Mouse (Mus musculus): ENCODE measurements around the gene Eif3d.

Eif3d gene

DNA sequence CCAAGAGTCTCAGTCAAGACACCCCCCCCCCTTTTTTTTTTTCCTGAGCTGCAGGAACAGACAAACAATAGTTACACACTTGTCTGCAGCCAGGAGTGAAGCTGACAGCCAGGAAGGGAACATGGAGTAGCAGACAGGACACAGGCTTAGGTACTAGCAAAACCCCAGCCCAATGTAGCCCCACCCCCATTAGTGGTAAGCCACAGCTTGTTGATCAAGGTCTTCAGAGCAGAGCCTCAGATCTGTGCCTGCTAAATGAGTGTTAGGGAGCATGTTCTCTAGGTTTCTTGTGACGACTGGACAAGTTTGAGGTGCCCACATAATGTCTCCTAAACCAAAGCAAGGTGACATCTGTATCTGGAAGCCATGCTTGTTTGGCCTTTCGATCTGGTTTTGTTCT, 16.3 kb downstream of the Eif3d start:
- DNase-seq (ENCODE audit: extremely low spot score, low read depth, low spot score), result no peak

GRCm38 (mm10) chr15:77952921-77953320, 17.7 kb downstream of the Eif3d start:
- DNase-seq (ENCODE audit: extremely low spot score, low read depth, low spot score), result no peak

DNA sequence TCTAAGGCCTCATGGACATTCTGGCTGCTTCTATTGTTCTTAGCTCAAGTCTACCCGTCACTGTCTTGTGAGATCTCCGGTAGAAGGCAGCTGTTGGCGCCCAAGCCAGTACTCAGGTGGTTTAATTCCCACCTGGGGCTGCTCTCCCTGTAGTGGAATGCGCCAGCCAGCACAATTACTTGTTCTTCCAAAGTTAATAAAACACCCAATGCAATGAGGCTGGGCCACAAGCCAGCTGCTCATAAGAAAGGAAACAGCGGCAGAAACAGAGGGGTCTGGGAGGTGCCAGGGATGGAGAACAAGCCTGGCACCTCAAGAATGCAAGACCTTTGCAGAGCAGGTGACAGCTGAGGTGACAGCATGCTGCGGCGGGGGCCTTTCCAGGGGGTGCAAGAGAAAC, 21.6 kb downstream of the Eif3d start:
- DNase-seq (ENCODE audit: extremely low spot score, low read depth, low spot score), result no peak

GRCm38 (mm10) chr15:77945711-77946110, 24.9 kb downstream of the Eif3d start:
- DNase-seq (ENCODE audit: extremely low spot score, low read depth, low spot score), result no peak

- no peak for DNase-seq (ENCODE audit: extremely low spot score, low read depth, low spot score)
These were observed 29.1 kb downstream of the Eif3d start for GRCm38 (mm10) chr15:77941563-77941962.

- DNase-seq (ENCODE audit: extremely low spot score, low read depth, low spot score), result no peak
These were observed 32.1 kb downstream of the Eif3d start for GRCm38 (mm10) chr15:77938516-77938915.

- DNase-seq (ENCODE audit: extremely low spot score, low read depth, low spot score), result no peak
These were observed 34.8 kb downstream of the Eif3d start for GRCm38 (mm10) chr15:77935673-77936375.

DNA sequence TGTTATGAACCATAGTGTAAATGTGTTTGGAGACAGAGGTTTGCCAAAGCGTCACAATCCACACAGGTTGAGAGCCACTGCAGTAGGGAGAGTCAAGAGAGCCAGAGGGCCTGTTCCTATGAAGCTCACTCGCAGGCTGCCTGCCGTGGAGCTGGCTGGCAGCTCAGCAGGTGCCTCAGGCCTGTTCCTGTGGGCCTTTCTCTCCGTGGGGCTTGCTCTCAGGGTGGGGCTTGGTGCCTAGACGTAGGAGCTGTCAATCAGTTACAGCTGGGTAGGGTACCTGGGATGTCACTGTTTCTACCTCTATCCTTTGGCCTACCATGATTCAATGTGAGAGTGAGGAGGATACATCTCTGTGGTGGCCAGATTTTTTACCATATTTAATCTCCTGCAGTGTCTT, 35.6 kb downstream of the Eif3d start:
- no peak for DNase-seq (ENCODE audit: extremely low spot score, low read depth, low spot score)

GRCm38 (mm10) chr15:77934326-77934725, 36.3 kb downstream of the Eif3d start:
- no peak for DNase-seq (ENCODE audit: extremely low spot score, low read depth, low spot score)

DNA sequence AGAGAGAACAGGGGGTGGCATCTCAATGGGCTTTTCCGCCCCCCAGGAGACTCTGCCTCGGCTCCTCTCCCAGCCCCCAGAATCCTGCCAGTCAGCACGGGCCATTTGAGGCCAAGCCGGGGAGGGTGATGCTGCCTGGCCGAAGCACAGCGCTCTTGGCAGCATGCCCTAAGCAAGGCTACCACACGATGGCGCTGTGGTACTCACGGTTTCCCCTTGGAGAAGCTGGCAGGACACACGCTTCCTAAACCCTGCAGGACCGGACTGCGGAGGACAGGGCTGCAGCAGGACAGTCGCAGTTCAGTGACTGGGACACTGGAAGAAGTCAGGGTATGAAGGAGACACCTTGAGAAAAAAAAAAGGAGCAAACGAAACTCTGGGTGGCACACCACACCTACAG, 36.8 kb downstream of the Eif3d start:
- DNase-seq (ENCODE audit: extremely low spot score, low read depth, low spot score), result peak; percentile 90

DNA sequence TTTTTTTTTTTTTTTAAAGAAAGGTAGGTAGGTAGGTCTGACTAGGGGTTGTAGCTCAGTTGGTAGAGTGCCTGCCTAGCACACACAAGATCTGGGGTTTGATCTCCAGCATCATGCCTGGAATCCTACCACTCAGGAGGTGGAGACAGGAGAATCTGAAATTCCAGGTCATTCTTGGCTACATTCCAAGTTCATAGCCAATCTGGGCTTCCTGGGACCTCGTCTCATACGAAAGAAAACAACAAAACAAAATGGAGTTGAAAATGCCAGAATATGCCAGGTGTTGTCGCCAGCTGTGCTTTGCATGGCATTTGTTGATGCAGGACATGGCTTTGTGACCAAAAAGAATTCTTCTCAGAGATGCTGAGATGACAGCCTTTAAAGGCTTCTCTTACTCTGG, 37.4 kb downstream of the Eif3d start:
- DNase-seq (ENCODE audit: extremely low spot score, low read depth, low spot score), result no peak

DNA sequence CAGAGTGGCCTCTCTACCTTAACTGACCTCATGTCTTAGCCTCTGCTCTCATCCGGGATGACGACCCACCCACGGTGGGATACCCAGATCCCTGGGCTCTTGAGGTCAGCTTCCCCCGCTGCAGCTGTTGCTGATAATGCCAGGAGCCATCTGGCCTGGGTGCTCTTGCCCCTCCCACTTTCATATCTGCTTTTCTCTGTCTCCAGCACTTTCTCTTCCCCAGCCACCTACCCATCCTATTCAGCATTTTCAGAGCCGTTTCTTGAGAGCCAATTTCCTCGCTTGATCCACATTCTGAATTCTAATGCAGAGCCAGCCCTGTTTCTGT, 39.0 kb downstream of the Eif3d start:
- DNase-seq (ENCODE audit: extremely low spot score, low read depth, low spot score), result no peak

GRCm38 (mm10) chr15:77930986-77931688, 39.5 kb downstream of the Eif3d start:
- no peak for DNase-seq (ENCODE audit: extremely low spot score, low read depth, low spot score)

- DNase-seq (ENCODE audit: extremely low spot score, low read depth, low spot score), result no peak
These were observed 40.8 kb downstream of the Eif3d start for GRCm38 (mm10) chr15:77929804-77930203.

DNA sequence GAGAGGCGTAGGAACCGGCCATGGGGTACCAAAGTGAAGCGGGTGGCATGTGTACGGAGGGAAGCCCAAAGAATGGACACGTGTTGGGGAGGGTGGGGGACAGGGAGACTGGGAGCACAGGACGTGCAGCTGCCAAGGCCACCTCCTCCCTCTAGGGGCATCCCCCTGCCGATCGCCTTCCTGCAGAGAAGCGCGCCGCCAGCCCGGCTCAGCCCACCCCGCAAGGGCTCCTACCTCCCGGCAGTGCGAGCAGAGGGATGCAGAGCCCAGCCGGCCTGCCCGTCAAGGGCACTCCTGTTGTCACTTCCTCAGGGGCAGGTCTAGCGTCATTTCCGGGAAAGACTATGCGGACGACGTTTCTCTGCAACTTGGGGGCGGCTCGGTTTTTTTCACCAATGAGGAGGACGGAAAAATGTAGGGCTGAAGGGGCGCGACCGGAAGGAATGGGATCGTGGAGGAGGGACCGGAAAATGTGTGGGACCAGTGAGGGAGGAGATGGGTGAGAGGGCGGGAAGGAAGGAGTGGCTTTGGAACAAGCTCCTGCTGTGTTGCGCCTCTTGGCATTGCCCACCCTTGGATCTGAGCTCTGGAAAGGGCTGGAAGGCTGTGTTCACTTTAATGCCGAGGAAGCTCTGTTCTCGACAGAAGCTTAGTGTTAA, 41.8 kb downstream of the Eif3d start, which contains the start of gene Txn2:
Txn2 (minus strand) TSS at position 334 of the 659 bp plus-strand sequence.
- peak; percentile 95 for DNase-seq (ENCODE audit: extremely low spot score, low read depth, low spot score)

GRCm38 (mm10) chr15:77928091-77928490, 42.5 kb downstream of the Eif3d start:
- no peak for DNase-seq (ENCODE audit: extremely low spot score, low read depth, low spot score)

DNA sequence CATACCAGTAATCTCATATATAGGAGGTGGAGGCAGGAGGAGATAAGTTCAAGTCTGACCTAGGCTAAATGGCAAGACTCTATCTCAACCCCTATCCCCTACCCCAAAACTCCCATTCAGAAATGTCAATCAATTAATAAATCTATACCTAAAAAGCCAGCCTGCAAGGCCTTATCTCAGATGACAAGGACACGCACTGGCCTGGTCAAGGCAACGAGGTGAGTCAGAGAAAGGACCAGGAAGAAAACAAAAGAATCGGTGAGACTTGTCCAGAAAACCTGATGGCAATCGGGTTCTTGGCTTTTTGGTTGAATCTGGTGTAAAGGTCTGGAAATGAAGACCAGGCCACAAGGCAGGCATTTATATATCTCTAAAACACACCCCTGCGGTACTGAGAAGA, 43.7 kb downstream of the Eif3d start:
- no peak for DNase-seq (ENCODE audit: extremely low spot score, low read depth, low spot score)

DNA sequence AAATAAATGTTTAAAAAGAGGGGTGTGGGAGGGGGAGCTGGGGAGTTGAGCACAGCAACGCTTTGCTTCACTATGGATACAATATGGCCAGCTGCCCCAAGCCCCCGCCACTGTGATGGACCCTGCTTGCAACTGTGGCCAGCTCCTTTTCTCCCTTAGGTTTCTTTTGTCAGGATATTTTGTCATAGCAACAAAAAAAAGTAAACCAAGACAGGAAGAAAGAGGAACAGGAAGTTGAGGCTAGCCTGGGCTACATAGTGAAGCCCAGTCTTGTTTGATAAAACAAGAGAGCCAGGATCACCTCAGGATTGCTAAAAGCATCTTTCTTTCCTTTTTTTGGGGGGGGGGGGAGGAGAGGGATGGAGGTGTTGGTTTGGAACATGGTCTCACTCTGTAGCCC, 45.4 kb downstream of the Eif3d start:
- DNase-seq (ENCODE audit: extremely low spot score, low read depth, low spot score), result no peak

GRCm38 (mm10) chr15:77923267-77924035, 47.2 kb downstream of the Eif3d start:
- DNase-seq (ENCODE audit: extremely low spot score, low read depth, low spot score), result no peak

DNA sequence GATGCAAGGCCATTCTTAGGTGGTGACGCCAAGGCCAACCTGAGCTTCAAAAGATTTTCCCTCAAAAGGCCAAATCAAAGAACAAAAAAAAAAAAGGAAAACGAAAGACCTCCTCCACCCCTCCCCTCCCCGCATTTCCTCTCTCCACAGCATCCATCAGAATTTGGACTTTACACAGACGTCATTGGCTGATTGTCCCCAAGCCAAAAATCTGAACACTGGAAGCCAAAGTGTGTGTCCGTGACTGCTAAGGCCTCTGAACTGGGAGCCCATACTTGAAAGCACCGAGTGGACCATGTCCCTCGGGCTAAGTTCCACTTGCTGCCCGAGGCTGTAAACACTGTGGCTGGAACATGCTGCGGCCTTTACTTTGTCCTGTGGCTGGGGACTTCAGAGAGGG, 47.9 kb downstream of the Eif3d start:
- DNase-seq (ENCODE audit: extremely low spot score, low read depth, low spot score), result no peak

DNA sequence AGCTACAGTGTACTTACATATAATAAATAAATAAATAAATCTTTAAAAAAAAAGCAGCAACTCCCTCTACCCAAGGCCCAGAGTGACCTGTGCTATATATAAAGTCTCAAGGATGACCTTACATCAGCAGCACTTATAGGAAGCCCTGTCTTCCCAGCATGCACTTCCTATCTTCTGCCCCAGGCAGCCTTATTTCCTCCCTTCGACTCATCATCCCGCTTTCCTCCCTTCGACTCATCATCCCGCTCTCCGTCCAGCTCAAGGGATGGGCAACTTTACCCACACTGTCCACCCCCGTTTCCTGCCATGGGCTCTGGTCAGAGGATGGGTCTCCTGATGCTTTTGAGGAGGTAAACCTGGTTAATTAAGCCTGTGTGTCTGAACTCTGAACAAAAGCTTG, 49.0 kb downstream of the Eif3d start:
- DNase-seq (ENCODE audit: extremely low spot score, low read depth, low spot score), result no peak
